Mouse (Mus musculus) CH12F3 (cell line): ENCODE measurements at regions not wholly inside any gene's neighbourhood (a gene's known extent, or its start where the extent isn't known, plus 50 kb on each side); places are given as distances from the start of the nearest gene placed in this dataset.

Source experiments
- in situ Hi-C: fragments of 300-500 bp; cut with MboI; formaldehyde crosslinking; loops from 2 replicates; pipeline ENCODE4 v1.14.3; 2020; ENCODE audit warnings: low sequenced_read_pairs

- in situ Hi-C loops: loop anchor here (10.0 kb wide), 1 partner anchor 158 kb away; the partner anchor contains the start of gene Irf2bp2
Measured at GRCm38 (mm10) chr8:126753059-126753855, 159.5 kb upstream of the Irf2bp2 start.

DNA sequence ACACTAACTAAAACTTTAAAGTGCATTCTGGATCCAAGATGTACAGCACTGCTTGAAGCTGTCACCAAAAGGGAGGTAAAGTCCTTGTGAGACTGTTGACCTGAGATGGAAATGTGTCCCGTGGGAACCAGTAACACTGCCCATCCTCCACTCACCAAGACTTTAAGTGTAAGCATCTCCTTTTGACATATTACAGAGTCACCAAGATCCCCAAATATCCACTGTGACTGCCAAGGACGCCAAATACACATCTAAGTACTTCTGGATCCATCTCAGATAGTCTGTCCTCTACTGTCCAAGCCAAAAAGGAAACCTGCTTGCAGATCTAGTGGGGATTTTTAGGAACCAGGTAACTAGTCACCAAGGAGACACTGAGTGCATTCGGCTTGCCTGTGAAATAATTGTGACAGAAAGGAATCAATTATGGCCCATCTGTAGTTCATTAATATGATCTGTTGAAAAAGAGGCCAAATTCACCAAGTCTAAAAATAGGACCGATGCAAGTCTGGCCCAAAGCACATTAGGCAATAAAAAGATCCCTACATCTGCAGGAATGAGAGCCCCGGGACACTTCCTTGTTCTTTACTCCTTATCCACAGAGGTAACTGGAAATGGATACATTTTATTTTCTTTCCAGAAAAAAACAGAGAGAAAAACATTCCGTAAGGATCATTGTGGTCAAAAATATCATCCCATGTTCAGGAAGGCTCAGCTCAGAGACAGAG lies 157.8 kb upstream of the Irf2bp2 start:
- in situ Hi-C loops: loop anchor here (10.0 kb wide), 1 partner anchor 157 kb away; the partner anchor contains the start of gene Irf2bp2

DNA sequence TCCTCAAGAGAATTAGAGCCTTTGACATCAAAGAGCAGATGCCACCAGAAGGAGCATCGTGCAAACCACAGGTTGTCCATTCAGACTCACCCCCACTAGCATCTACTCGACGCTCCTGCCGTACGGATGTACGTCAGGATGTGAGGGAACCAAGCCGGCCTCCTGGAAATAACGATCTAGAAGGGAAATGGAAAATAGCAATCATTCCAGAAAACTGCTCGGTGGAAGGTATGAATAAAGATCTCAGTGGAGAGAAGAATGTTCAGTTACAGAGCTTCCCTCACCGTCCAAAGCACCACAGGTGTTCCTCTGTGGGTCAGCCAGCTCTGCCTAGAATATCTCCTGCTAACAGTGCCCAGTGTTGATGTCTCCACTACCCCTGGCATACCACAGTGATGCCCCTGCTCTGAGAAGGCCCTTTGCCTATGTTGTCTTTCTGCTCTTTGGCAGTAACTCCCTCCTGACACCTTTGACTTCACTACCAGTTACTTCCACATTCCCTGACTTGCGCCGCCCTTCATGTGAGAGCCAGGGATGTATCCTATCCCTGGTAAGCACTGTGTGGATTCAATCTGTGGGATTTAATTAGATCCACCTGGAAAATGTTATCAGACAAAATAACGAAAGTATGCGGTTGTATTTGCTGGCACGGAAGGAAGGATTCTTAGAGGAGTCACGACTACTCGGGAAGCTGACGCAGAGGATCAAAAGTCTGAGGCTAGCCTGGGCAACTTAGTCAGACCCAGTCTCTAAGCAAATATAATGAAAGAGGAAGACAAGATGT lies 152.4 kb upstream of the Irf2bp2 start:
- in situ Hi-C loops: no loop called here

DNA sequence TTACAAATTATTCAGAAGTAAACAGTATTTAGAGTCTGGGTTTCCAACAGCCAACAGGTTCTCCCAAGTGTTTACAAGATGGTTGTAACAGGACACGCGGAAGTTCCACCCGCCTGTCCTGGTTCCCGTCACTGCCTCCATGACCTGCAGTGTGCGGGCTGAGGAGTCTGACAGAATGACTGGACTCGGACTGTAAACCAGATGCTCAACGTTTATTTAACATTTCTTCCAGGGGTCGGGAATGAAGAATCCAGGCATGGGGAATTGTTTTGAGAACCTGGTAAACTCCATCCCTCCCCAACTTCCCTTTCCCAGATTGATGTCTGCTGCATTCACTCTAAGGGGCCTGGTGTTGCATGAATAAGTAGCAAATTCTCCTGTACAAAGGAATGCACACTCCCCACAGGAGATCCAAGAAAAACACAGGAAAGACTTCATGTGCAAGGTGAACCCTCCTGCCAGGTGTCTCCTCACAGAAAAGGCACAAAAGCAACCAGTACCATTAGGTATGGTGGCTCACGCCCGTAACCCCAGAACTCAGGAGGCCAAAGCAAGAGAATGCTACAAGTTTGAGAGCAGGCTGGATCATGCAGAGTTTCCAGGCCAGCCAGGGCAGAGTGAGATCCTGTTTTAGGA lies 151.1 kb upstream of the Irf2bp2 start:
- in situ Hi-C loops: no loop called here

DNA sequence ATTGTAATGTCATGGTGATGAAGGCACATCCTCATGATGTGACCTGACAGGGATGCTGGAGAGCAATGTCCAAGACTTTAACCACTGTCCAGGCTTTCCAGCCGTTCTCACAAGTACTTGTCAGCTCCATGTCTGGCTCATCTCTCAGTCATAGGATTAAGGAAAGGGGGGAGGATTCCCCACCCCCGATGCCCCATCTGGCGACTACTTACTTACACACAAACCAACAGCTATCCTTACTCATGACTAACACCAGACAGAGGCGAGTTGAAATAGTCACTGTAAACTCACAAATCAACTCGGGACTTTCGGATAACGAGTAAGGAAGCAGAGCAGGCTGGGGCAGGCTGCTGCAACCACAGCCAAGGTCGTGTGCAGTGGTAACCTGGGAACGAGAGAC lies 149.5 kb upstream of the Irf2bp2 start:
- in situ Hi-C loops: no loop called here

- in situ Hi-C loops: no loop called here
Measured at GRCm38 (mm10) chr8:126742081-126742480, 148.3 kb upstream of the Irf2bp2 start.

- in situ Hi-C loops: no loop called here
Measured at GRCm38 (mm10) chr8:126741031-126741430, 147.2 kb upstream of the Irf2bp2 start.

DNA sequence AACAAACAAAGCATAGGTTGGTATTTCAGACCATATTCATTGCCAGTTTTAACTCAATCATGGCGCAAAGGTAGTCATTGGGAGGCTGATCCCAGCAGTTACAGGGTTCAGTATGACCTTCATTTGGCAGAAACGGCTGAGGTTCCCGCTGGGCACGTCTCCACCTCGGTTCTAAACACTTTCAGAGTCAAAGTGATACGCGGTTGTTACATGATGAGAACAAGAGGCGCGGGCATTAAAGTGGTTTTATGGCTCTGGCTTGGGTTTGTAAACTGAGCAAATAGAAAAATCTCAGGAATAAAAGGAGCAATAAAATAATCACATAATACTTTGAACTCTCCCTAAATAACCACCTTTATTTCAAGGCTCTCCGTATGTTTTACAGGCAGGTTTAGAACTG lies 146.0 kb upstream of the Irf2bp2 start:
- in situ Hi-C loops: no loop called here

- in situ Hi-C loops: no loop called here
Measured at GRCm38 (mm10) chr8:126737032-126737431, 143.2 kb upstream of the Irf2bp2 start.

- in situ Hi-C loops: no loop called here
Measured at GRCm38 (mm10) chr8:126736441-126736962, 142.7 kb upstream of the Irf2bp2 start.

GRCm38 (mm10) chr8:126735488-126736440 lies 142.0 kb upstream of the Irf2bp2 start:
- in situ Hi-C loops: no loop called here

DNA sequence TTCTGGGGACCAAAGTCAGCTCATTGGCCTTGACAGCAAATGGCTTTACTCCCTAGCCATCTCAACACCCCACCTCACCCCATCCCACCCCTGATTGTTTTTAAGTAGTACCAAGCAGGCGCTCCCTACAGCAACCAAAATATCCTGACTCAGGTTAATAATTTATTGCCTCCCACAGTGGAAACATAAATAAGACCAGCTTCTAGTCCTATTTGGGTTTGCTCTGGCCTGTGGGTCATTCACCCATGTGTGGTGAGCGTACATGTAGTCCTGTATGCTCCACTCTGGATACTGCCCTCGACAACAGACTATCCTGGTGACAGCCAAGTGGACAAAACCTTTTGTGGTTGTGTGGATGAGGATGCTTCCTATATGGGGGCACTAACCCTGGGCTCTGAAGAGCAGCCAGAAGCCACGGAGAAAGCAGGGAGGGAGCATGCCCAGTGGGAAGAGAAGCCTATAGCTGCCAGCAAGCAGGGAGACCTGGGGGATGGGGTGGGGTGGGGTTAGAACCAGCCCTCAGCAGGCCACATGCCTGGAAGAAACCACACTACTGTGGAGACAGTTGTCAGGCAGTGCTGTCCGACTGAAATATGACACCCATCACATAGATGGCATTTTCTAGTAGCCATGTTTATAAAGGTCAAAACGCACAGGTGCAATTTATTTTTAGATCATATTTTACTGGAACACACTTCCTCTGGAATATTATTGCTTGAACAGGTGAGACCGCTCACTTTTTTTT lies 141.1 kb upstream of the Irf2bp2 start:
- in situ Hi-C loops: no loop called here

DNA sequence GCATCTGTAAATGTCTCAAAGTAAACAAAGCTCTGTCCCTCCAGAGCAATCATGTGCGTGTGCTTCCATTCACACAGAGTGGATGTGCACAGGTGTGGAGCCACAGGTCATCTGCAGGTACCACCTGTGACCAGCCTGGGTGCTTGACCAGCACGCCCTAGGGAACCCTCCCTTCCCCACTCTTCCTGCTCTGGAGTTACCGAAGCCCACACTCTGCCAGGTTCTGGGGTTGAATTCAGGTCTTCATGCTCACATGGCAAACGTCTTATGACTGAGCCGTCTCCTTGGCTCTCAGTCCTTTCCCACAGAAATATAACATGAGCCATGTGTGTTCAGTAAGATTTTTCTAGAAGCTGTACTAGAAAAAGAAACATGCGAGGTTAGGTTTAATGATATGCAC lies 140.0 kb upstream of the Irf2bp2 start:
- in situ Hi-C loops: no loop called here

- in situ Hi-C loops: no loop called here
Measured at GRCm38 (mm10) chr8:126733307-126733706, 139.5 kb upstream of the Irf2bp2 start.

- in situ Hi-C loops: no loop called here
Measured at GRCm38 (mm10) chr8:126730017-126730631, 136.3 kb upstream of the Irf2bp2 start.

DNA sequence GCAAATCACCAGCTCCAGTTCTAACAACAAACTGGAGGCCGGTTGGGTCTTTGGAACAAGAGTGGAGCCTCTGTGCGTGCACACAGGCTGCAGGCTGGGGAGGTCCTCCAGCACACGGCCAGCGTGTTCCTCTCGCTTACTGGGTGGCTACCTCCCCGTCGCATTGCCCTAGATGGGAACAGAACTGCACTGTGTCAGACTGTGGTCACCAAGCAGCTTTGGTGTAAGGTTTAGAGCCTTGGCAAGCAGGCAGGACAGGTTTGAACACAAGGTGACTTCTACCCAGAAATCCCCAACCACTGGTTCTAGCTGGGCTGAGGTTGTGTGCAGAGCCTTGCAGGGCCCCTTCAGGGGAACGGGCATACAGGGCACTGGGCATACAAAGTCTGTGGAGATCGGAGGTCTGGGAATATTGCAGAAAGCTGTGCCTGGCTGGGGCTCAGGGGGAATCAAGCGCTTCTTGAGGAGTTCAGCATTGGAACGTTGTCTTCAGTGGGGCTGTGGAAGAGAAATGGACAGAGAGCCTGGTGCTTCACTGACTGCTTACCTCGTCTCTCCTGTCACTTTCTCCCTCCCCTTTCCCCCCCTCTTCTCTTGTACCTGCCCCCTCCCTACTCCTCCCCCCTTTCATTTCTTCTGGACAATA lies 135.3 kb upstream of the Irf2bp2 start:
- in situ Hi-C loops: no loop called here

- in situ Hi-C loops: no loop called here
Measured at GRCm38 (mm10) chr8:126728135-126728534, 134.3 kb upstream of the Irf2bp2 start.

- in situ Hi-C loops: no loop called here
Measured at GRCm38 (mm10) chr8:126727068-126727467, 133.3 kb upstream of the Irf2bp2 start.
